Mouse (Mus musculus): ENCODE data around the gene Vmn1r192. TPM values are rescaled to one million over a fixed set of nuclear protein-coding genes. Genes with fewer than 3 reads are reported as not detected.
A peak's percentile ranks its signal among the peaks of the same experiment; 100 is the strongest.
"Not testable (repeated sequence)": the region's sequence is repeated elsewhere in the genome, so short reads cannot be mapped to it uniquely, and the experiment has no call there.

Gene Vmn1r192
- total RNA-seq (2021): not detected
- long read RNA-seq, experiment 1: 0 reads
- long read RNA-seq, experiment 2: 0 reads

- intact Hi-C loops (cut with DNase I): no loop called here
- no peak for DNase-seq
Measured at GRCm38 (mm10) chr13:22191041-22191440, at the start of gene Vmn1r192. TSS of gene Vmn1r192 (minus strand) at chr13:22191141.

DNA sequence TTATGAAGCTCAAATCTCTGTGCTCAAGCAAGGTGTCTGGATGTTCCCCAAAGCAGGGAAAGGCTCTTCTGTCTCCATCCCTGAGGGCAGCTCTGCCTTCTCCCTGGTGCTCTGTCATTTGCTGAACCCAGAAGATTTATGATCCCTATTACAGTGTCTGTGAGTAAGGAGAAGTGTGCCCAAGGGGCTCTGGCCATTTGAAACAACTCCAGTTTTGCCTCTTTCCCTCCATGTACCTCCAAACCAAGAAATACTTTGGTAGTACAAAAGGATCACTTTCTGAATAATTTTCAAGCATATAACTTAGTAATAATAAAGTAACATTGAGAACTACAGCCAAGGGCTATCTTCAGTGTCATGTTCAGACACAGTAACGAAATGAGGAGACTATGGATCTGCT is 32.1 kb upstream of the Vmn1r192 start, which contains the start of gene Vmn1r193:
TSS of gene Vmn1r193 (minus strand) at position 101 of the 400 bp plus-strand sequence.
- intact Hi-C loops (cut with DNase I): not testable (repeated sequence)

GRCm38 (mm10) chr13:22192756-22193155 is 1.8 kb upstream of the Vmn1r192 start:
- DNase-seq; intact Hi-C loops (cut with DNase I): not testable (repeated sequence)

More for the DNA sequence above, 32.1 kb upstream of the Vmn1r192 start, which contains the start of gene Vmn1r193:
- not testable (repeated sequence) for DNase-seq

DNA sequence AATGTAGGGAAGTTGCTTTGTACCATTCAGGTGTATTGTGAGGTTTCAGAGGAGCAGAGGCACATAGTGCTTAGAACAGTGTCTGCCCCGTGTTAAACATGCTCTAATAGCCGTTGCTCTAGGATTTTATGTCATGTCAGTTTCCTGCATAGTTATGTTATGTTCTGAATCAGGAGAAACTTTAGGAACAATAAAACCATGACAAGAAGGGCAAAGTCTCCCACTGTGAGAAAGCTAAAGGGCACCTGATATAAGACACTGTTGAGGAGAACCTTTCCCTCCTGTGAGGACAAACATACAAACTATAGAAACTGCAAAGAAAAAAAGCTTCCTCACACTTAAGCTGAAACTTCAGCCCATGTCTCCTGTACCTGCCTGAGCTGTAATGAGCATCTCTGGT is 556 bp downstream of the Vmn1r192 start:
- no peak for DNase-seq
- intact Hi-C loops (cut with DNase I): no loop called here

GRCm38 (mm10) chr13:22189313-22189712 is 1.6 kb downstream of the Vmn1r192 start:
- no peak for DNase-seq
- intact Hi-C loops (cut with DNase I): no loop called here

GRCm38 (mm10) chr13:22183869-22184268 is 7.1 kb downstream of the Vmn1r192 start, which contains the start of gene Vmn1r191:
TSS of gene Vmn1r191 (minus strand) at chr13:22183969.
- intact Hi-C loops (cut with DNase I): no loop called here
- DNase-seq: no peak

DNA sequence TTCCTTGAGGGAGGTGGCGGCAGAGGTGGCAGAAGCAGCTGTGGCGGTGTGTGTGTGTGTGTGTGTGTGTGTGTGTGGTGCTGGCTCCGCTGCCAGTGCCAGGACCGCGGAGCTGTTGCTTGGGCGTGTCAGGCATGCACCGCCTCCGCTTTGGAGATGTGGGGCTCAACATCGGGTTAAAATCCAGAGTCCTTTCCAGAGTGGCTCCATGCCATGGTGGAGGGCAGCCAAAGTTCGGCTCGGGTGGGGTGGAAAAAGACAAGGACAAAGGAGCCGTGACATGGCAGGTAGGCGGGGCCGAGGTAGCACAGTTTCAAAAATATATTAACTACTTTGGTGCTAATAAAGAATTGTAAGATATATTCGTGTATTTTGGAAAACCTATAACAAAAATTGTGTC is 22.5 kb downstream of the Vmn1r192 start:
- DNase-seq: peak; percentile 6 to 44
- intact Hi-C loops (cut with DNase I): no loop called here

DNA sequence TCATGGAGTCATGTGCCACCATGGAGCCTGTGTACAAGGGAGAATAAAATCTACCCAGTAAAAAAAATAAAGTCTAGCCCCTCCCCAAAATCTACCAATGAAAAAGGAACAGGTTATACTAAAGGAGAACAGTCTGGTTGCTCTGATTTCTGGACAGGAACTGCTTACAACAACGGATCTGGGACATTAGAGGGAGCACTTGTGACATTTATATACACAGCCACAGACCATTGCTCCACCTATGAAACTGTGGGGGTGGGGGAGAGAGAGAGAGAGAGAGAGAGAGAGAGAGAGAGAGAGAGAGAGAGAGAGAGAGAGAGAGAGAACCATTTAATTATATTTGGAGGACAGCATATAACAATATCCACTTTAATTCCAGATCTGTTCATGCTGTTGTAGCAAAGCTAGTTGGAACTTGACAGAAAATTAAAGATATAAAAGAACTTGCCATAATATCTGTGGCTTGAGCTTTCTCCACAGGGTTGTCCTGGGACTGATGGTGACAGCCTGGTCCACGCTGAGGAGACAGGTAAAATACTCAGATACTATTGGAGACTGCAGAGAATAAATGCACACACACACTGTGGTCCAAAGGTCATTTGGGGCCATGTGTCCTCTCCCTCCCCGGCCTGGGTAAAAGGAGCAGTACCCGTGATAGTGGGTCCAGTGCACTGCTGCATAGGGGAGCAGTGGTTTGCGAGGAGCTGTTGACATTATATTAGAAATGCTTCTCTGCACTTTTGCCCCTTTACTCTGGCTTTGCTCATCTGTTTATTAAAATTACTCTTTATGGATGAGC is 54.2 kb downstream of the Vmn1r192 start:
- intact Hi-C loops (cut with DNase I): not testable (repeated sequence)

More for the DNA sequence above, 54.2 kb downstream of the Vmn1r192 start:
- DNase-seq: not testable (repeated sequence)

Small RNAs within 50 kb of the gene (microRNA-seq; reads per million reads assigned to microRNA genes)
- 0 reads per million in 2 experiments for gene Gm23282
- gene Gm25084: 0 reads per million in 2 experiments

Other genes with a start within 250 kb of the Vmn1r192 start
- gene Zfp184, start 246.0 kb downstream of the Vmn1r192 start, total RNA-seq (2021): under 1 TPM; 0.62 to 0.90 TPM
- not detected for gene Pom121l2, start 209.9 kb downstream of the Vmn1r192 start, total RNA-seq (2021)
- 10 to 100 TPM in 1 of 2 experiments, not detected in 1; 11.6 TPM for gene Prss16, start 181.4 kb downstream of the Vmn1r192 start, total RNA-seq (2021)
- 100 to 1,000 TPM in 1 of 2 experiments, 10 to 100 TPM in 1; 69.3 to 132 TPM for gene Hist1h2ah, start 155.6 kb downstream of the Vmn1r192 start, total RNA-seq (2021)
- 100 to 1,000 TPM in 1 of 2 experiments, 10 to 100 TPM in 1; 67.9 to 160 TPM for gene Hist1h2bk, start 155.3 kb downstream of the Vmn1r192 start, total RNA-seq (2021)
- gene Hist1h4i, start 149.8 kb downstream of the Vmn1r192 start, total RNA-seq (2021): 10 to 100 TPM; 29.6 to 55.4 TPM
- gene Hist1h2ag, start 148.2 kb downstream of the Vmn1r192 start, total RNA-seq (2021): 100 to 1,000 TPM in 1 of 2 experiments, 10 to 100 TPM in 1; 44.4 to 112 TPM
- gene Hist1h2bj, start 147.9 kb downstream of the Vmn1r192 start, total RNA-seq (2021): 10 to 100 TPM; 36.4 to 83.6 TPM
- not detected for gene Vmn1r188, start 106.7 kb downstream of the Vmn1r192 start, total RNA-seq (2021)
- not detected for gene Vmn1r189, start 85.3 kb downstream of the Vmn1r192 start, total RNA-seq (2021)
- gene Vmn1r191, start 7.2 kb downstream of the Vmn1r192 start, total RNA-seq (2021): not detected
- not detected for gene Vmn1r193, start 32.0 kb upstream of the Vmn1r192 start, total RNA-seq (2021)
- not detected for gene Vmn1r194, start 53.1 kb upstream of the Vmn1r192 start, total RNA-seq (2021)
- gene Vmn1r195, start 79.4 kb upstream of the Vmn1r192 start, total RNA-seq (2021): not detected
- not detected for gene Vmn1r196, start 98.8 kb upstream of the Vmn1r192 start, total RNA-seq (2021)
- not detected for gene Vmn1r197, start 133.4 kb upstream of the Vmn1r192 start, total RNA-seq (2021)
- gene Vmn1r198, start 159.2 kb upstream of the Vmn1r192 start, total RNA-seq (2021): not detected
- gene Vmn1r199, start 188.7 kb upstream of the Vmn1r192 start, total RNA-seq (2021): not detected
- not detected for gene Vmn1r200, start 199.2 kb upstream of the Vmn1r192 start, total RNA-seq (2021)